Mouse (Mus musculus) embryonic facial prominence, embryonic 15.5 days (tissue): ENCODE data around the gene Ninj1. TPM values are rescaled to one million over a fixed set of nuclear protein-coding genes. Genes with fewer than 3 reads are reported as not detected.

Experiments used
- ATAC-seq: fragments of 200-750 bp; cut with Nextera tagmentation; 2 replicates; pipeline ENCODE4 v1.8.0; 2017; ENCODE audit warnings: low read depth, moderate TSS enrichment; ENCODE audit not compliant: insufficient number of reproducible peaks, low FRiP score, low TSS enrichment
- H3K27ac ChIP-seq: fragments of 300-500 bp; sonication (generic); replicated peaks from 2 replicates; pipeline ENCODE4 v1.5.1; 2015; ENCODE audit warnings: mild to moderate bottlenecking, inconsistent platforms
- H3K27me3 ChIP-seq: fragments of 300-500 bp; sonication (generic); 2 replicates; pipeline ENCODE4 v1.6.1; 2015; ENCODE audit warnings: inconsistent platforms
- H3K36me3 ChIP-seq: fragments of 300-500 bp; sonication (generic); 2 replicates; pipeline ENCODE4 v1.6.1; 2015; ENCODE audit warnings: mild to moderate bottlenecking, inconsistent platforms
- H3K4me1 ChIP-seq: fragments of 300-500 bp; sonication (generic); 2 replicates; pipeline ENCODE4 v1.6.1; 2015; ENCODE audit warnings: inconsistent platforms
- H3K4me2 ChIP-seq: fragments of 300-500 bp; sonication (generic); replicated peaks from 2 replicates; pipeline ENCODE4 v1.6.1; 2015; ENCODE audit warnings: mild to moderate bottlenecking, inconsistent platforms
- H3K4me3 ChIP-seq: fragments of 300-500 bp; sonication (generic); replicated peaks from 2 replicates; pipeline ENCODE4 v1.5.1; 2015; ENCODE audit warnings: mild to moderate bottlenecking, inconsistent platforms
- H3K9ac ChIP-seq: fragments of 300-500 bp; sonication (generic); 2 replicates; pipeline ENCODE4 v1.6.1; 2015; ENCODE audit warnings: inconsistent platforms
- H3K9me3 ChIP-seq: fragments of 300-500 bp; sonication (generic); replicated peaks from 2 replicates; pipeline ENCODE4 v1.6.1; 2016; ENCODE audit warnings: inconsistent platforms
- WGBS: fragments of 180-500 bp; shearing (Covaris S2); methylation state at CpG from one replicate; pipeline ENCODE4 v1.1.7; 2015; 5-methylcytosine and 5-hydroxymethylcytosine counted together
- polyA plus RNA-seq: library from polyadenylated mRNA; unstranded; fragments of >200 nt; fragmentation: Nextera tagmentation; extraction: Ambion mirVana; gene quantifications from 2 replicates; pipeline ENCODE4 v1.2.1, GENCODE M21; 2015

Ninj1 gene
- polyA plus RNA-seq, 1 experiment from 2014 or later: 62.7 TPM

- WGBS: 88% methylated on average over 8 of the region's 8 CpGs
- Histone ChIP-seq H3K27me3 (no peaks in the 10 kb centered on the region), H3K27ac (no peak overlapping the region), H3K4me3 (no peak overlapping the region), H3K9ac (no peak overlapping the region), H3K4me1 (no peaks in the 10 kb centered on the region), H3K9me3 (no peaks in the 10 kb centered on the region), H3K36me3 (no peaks in the 10 kb centered on the region), H3K4me2 (no peak overlapping the region)
- ATAC-seq: no peak
Observed at GRCm38 (mm10) chr13:49237617-49238016, 50.3 kb downstream of the Ninj1 start.

- no peaks in the 10 kb centered on the region for H3K27me3 ChIP-seq
- H3K27ac ChIP-seq: no peak overlapping the region
- H3K4me1 ChIP-seq: no peaks in the 10 kb centered on the region
- H3K9ac ChIP-seq: no peak overlapping the region
- no peak overlapping the region for H3K4me3 ChIP-seq
- no peak for ATAC-seq
- no peak overlapping the region for H3K4me2 ChIP-seq
- no peaks in the 10 kb centered on the region for H3K36me3 ChIP-seq
- 92% methylated on average over 8 of the region's 8 CpGs for WGBS
- H3K9me3 ChIP-seq: no peaks in the 10 kb centered on the region
Observed at GRCm38 (mm10) chr13:49238737-49239136, 51.5 kb downstream of the Ninj1 start.

GRCm38 (mm10) chr13:49242321-49243065 is 55.2 kb downstream of the Ninj1 start:
- no peak overlapping the region for H3K27ac ChIP-seq
- H3K4me1 ChIP-seq: peaks cover 1% of the 10 kb centered on the region; the same call in 1 of the 2 replicates
- no peak overlapping the region for H3K4me2 ChIP-seq
- ATAC-seq: no peak
- no peak overlapping the region for H3K9ac ChIP-seq
- H3K27me3 ChIP-seq: peaks cover 16% of the 10 kb centered on the region
- H3K36me3 ChIP-seq: no peaks in the 10 kb centered on the region
- no peaks in the 10 kb centered on the region for H3K9me3 ChIP-seq
- 66% methylated on average over 9 of the region's 9 CpGs for WGBS
- H3K4me3 ChIP-seq: no peak overlapping the region

DNA sequence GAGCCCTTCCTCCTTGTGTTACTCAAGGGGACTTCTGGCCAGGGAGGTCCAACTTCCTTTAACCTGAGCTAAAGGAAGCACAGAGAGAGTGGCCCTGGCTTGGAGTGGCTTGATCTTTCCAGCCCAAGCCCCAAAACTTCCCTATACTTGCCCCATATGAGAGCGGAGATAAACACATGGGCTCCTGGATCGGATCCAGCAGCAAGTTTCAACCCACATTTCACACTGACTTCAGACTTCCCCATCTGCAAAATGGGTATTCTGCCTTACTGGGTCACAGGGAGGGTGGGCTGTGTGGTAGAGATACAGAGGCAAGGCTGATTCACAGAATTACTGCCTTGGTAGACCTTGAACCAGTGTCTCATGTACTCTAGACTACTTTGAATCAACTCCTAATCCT is 56.2 kb downstream of the Ninj1 start:
- H3K4me3 ChIP-seq: no peak overlapping the region
- no peak for ATAC-seq
- H3K9me3 ChIP-seq: no peaks in the 10 kb centered on the region
- no peak overlapping the region for H3K9ac ChIP-seq
- no peak overlapping the region for H3K4me2 ChIP-seq
- peaks cover 25% of the 10 kb centered on the region for H3K27me3 ChIP-seq
- peaks cover 10% of the 10 kb centered on the region for H3K4me1 ChIP-seq
- 84% methylated on average over 2 of the region's 2 CpGs for WGBS
- H3K27ac ChIP-seq: no peak overlapping the region
- H3K36me3 ChIP-seq: no peaks in the 10 kb centered on the region

DNA sequence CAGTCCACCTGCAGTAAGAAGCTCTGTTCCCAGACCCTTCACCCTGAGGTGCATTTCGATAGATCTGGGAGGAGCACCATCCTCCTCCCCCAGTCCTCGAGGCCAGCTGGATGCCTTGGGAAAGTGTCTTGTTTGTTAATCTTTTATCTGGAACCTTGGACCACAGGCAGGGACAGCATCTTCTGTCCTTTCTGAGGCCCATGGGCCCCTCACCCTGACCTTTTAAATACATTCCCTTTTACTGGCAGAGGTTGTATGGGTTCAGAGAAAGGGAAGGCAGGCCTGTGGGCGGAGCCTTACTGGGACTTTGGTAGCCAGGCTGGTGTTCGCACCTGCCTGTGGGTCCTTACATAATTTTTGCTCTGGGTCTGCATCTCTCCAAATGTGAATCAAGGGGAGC is 58.0 kb downstream of the Ninj1 start:
- WGBS: 53% methylated on average over 4 of the region's 4 CpGs
- no peak overlapping the region for H3K9ac ChIP-seq
- no peak overlapping the region for H3K4me3 ChIP-seq
- H3K27me3 ChIP-seq: peaks cover 27% of the 10 kb centered on the region
- no peak overlapping the region for H3K27ac ChIP-seq
- H3K36me3 ChIP-seq: no peaks in the 10 kb centered on the region
- H3K9me3 ChIP-seq: no peaks in the 10 kb centered on the region
- H3K4me2 ChIP-seq: no peak overlapping the region
- no peak for ATAC-seq
- H3K4me1 ChIP-seq: peaks cover 10% of the 10 kb centered on the region

Other genes starting within 250 kb of the Ninj1 start
- gene Fam120a, start 219.5 kb upstream of the Ninj1 start, polyA plus RNA-seq: 24.8 and 26.8 TPM in 2 replicates
- gene Wnk2, start 39.5 kb upstream of the Ninj1 start, polyA plus RNA-seq: 2.6 and 3.1 TPM in 2 replicates
- 69.4 and 82.2 TPM in 2 replicates for gene Card19, start 28.6 kb downstream of the Ninj1 start, polyA plus RNA-seq
- gene Susd3, start 61.2 kb downstream of the Ninj1 start, polyA plus RNA-seq: 2.3 and 3.7 TPM in 2 replicates
- 0.45 and 0.65 TPM in 2 replicates for gene Fgd3, start 132.8 kb downstream of the Ninj1 start, polyA plus RNA-seq
- 36.0 and 38.7 TPM in 2 replicates for gene Bicd2, start 154.1 kb downstream of the Ninj1 start, polyA plus RNA-seq
- gene Ippk, start 233.8 kb downstream of the Ninj1 start, polyA plus RNA-seq: 12.7 and 13.4 TPM in 2 replicates